Mouse (Mus musculus) midbrain, embryonic 10.5 days (tissue): ENCODE results near the gene Tnf. TPM values are rescaled to one million over a fixed set of nuclear protein-coding genes. Genes with fewer than 3 reads are reported as not detected.

ENCODE experiments used
- DNase-seq: peaks from one replicate; pipeline ENCODE4 v3.0.0-alpha.2; 2017; ENCODE audit warnings: low spot score
- H3K27ac ChIP-seq: fragments of 300-500 bp; sonication (generic); replicated peaks from 2 replicates; pipeline ENCODE4 v1.5.1; 2016; ENCODE audit warnings: mild to moderate bottlenecking
- H3K27me3 ChIP-seq: fragments of 300-500 bp; sonication (generic); 2 replicates; pipeline ENCODE4 v1.6.1; 2016; ENCODE audit warnings: low read depth, mild to moderate bottlenecking; ENCODE audit not compliant: poor library complexity, severe bottlenecking
- H3K36me3 ChIP-seq: fragments of 300-500 bp; sonication (generic); 2 replicates; pipeline ENCODE4 v1.6.1; 2016; ENCODE audit warnings: mild to moderate bottlenecking, moderate library complexity
- H3K4me1 ChIP-seq: fragments of 300-500 bp; sonication (generic); 2 replicates; pipeline ENCODE4 v1.6.1; 2016
- H3K4me3 ChIP-seq: fragments of 300-500 bp; sonication (generic); 2 replicates; pipeline ENCODE4 v1.5.1; 2016; ENCODE audit warnings: mild to moderate bottlenecking, moderate library complexity
- H3K9me3 ChIP-seq: fragments of 300-500 bp; sonication (generic); replicated peaks from 2 replicates; pipeline ENCODE4 v1.6.1; 2016; ENCODE audit warnings: mild to moderate bottlenecking
- WGBS: fragments of 180-500 bp; shearing (Covaris S2); methylation state at CpG from one replicate; pipeline ENCODE4 v1.1.7; 2016; 5-methylcytosine and 5-hydroxymethylcytosine counted together
- polyA plus RNA-seq: library from polyadenylated mRNA; unstranded; fragments of >200 nt; fragmentation: Nextera tagmentation; extraction: Ambion mirVana; gene quantifications from 2 replicates; pipeline ENCODE4 v1.2.1, GENCODE M21; 2016

Tnf gene
- polyA plus RNA-seq, 1 experiment from 2014 or later = not detected

GRCm38 (mm10) chr17:35204494-35205379, 2.9 kb upstream of the Tnf start, which contains the start of gene Lta:
Lta (minus strand) TSS chr17:35205351.
- Histone ChIP-seq H3K4me3 (no peak within 1 kb of the TSS), H3K36me3 (no peaks in the 10 kb centered on the region), H3K9me3 (no peaks in the 10 kb centered on the region), H3K27ac (no peak within 1 kb of the TSS), H3K4me1 (peaks cover 17% of the 10 kb centered on the region), H3K27me3 (peaks cover 55% of the 10 kb centered on the region)
- no peak for DNase-seq
- WGBS = 32% methylated on average over 20 of the region's 20 CpGs

DNA sequence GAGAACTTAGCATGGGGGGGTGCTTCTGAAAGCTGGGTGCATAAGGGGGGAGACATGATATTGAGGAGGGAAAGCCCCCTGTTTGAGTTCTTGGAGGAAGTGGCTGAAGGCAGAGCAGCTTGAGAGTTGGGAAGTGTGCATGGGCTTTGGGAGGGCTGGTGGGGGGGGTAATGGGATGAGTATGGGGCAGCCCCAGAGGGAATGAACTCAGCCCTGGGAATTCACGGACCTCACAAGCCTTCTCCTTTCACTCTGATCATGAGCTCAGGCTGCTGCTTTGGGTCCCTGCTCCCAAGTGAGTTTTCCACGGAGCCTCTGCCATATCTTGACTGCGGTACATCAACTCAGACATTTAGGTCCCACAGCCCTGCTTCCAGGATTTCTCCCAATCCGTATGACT, 635 bp upstream of the Tnf start:
- H3K4me1 ChIP-seq = peaks cover 12% of the 10 kb centered on the region; the same call in 1 of the 2 replicates
- no peak overlapping the region for H3K27ac ChIP-seq
- 83% methylated on average over 4 of the region's 4 CpGs for WGBS
- H3K4me3 ChIP-seq = no peak overlapping the region
- no peak for DNase-seq
- no peaks in the 10 kb centered on the region for H3K36me3 ChIP-seq
- no peaks in the 10 kb centered on the region for H3K9me3 ChIP-seq
- peaks cover 67% of the 10 kb centered on the region for H3K27me3 ChIP-seq

DNA sequence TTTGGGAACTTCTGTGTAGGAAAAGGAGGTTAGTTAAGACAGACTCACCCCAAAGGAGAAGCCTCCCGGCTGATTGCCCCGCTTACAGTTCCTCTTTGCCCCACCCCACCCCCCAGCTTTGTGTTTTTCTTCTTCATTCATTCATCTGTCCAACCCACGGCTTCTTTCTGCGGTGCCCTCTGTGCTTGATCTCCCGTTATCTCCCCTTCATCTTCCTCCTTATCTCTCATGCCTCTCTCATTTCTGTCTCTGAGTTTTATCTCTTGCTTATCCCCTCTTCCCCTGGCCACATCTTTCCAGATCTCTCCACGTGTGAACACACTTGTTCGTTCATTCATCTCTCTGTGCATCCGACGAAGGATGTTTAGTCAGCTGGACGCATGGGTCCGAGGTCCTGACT, 679 bp downstream of the Tnf start:
- Histone ChIP-seq H3K36me3 (no peaks in the 10 kb centered on the region), H3K27ac (no peak overlapping the region), H3K4me1 (peaks cover 15% of the 10 kb centered on the region), H3K9me3 (no peaks in the 10 kb centered on the region), H3K27me3 (peaks cover 80% of the 10 kb centered on the region), H3K4me3 (no peak overlapping the region)
- 76% methylated on average over 11 of the region's 11 CpGs for WGBS
- DNase-seq = no peak

GRCm38 (mm10) chr17:35200398-35200797, 1.4 kb downstream of the Tnf start:
- Histone ChIP-seq H3K9me3 (no peaks in the 10 kb centered on the region), H3K36me3 (no peaks in the 10 kb centered on the region), H3K27ac (no peak overlapping the region), H3K4me1 (peaks cover 22% of the 10 kb centered on the region), H3K27me3 (peaks cover 86% of the 10 kb centered on the region), H3K4me3 (no peak overlapping the region)
- WGBS = 84% methylated on average over 11 of the region's 11 CpGs
- DNase-seq = no peak

- DNase-seq = no peak
- WGBS = 34% methylated on average over 8 of the region's 8 CpGs
- Histone ChIP-seq H3K27me3 (peaks cover 86% of the 10 kb centered on the region), H3K4me1 (peaks cover 36% of the 10 kb centered on the region), H3K36me3 (no peaks in the 10 kb centered on the region), H3K27ac (no peak overlapping the region), H3K4me3 (no peak overlapping the region), H3K9me3 (no peaks in the 10 kb centered on the region)
Observed at GRCm38 (mm10) chr17:35198946-35199345, 2.9 kb downstream of the Tnf start.

DNA sequence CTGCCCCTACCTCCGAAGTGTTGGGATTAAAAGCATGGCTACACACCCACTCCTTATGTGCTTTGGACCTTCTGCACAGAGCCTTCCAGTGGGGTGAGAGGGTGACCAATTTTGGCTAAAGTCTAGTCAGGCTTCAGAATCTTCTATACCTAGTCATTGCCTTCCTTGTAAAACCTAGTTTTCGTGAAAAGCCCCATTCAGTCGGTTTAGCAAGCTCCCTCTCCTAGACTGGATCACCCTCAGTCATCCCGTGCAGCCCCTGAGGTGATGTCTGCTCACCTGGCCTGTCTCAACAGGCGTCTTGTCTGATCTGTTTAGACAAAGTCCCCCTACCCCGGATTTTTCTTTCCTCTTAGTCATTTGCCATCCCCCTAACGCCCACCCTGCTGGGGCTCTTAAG, 3.8 kb downstream of the Tnf start:
- H3K4me1 ChIP-seq = peaks cover 36% of the 10 kb centered on the region
- H3K4me3 ChIP-seq = no peak overlapping the region
- no peaks in the 10 kb centered on the region for H3K36me3 ChIP-seq
- DNase-seq = no peak
- H3K9me3 ChIP-seq = no peaks in the 10 kb centered on the region
- WGBS = 64% methylated on average over 7 of the region's 7 CpGs
- no peak overlapping the region for H3K27ac ChIP-seq
- H3K27me3 ChIP-seq = peaks cover 86% of the 10 kb centered on the region

GRCm38 (mm10) chr17:35197126-35197525, 4.7 kb downstream of the Tnf start:
- Histone ChIP-seq H3K9me3 (no peaks in the 10 kb centered on the region), H3K4me3 (no peak overlapping the region), H3K27me3 (peaks cover 79% of the 10 kb centered on the region), H3K36me3 (no peaks in the 10 kb centered on the region), H3K4me1 (peaks cover 36% of the 10 kb centered on the region), H3K27ac (no peak overlapping the region)
- no peak for DNase-seq
- WGBS = 36% methylated on average over 6 of the region's 6 CpGs

DNA sequence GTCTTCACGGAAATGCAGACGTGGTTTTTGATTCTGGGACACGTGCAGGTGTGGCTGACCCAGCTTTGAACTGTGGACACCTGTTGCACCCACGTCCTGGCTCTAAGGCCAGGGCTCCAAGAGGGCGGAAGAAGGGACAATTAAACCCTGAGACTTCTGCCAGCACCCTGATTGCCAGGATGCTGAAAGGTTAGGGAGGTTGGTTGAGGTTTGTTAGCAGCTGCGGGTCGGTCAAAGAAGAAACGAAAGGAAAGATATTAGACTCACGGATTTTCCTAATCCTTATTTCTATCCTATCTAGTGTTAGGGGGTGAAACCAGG, 5.5 kb downstream of the Tnf start:
- Histone ChIP-seq H3K9me3 (no peaks in the 10 kb centered on the region), H3K27ac (no peak overlapping the region), H3K27me3 (peaks cover 71% of the 10 kb centered on the region), H3K4me3 (peak overlapping the region; percentile 59), H3K36me3 (no peaks in the 10 kb centered on the region), H3K4me1 (peaks cover 29% of the 10 kb centered on the region)
- WGBS = 34% methylated on average over 9 of the region's 9 CpGs
- DNase-seq = no peak

DNA sequence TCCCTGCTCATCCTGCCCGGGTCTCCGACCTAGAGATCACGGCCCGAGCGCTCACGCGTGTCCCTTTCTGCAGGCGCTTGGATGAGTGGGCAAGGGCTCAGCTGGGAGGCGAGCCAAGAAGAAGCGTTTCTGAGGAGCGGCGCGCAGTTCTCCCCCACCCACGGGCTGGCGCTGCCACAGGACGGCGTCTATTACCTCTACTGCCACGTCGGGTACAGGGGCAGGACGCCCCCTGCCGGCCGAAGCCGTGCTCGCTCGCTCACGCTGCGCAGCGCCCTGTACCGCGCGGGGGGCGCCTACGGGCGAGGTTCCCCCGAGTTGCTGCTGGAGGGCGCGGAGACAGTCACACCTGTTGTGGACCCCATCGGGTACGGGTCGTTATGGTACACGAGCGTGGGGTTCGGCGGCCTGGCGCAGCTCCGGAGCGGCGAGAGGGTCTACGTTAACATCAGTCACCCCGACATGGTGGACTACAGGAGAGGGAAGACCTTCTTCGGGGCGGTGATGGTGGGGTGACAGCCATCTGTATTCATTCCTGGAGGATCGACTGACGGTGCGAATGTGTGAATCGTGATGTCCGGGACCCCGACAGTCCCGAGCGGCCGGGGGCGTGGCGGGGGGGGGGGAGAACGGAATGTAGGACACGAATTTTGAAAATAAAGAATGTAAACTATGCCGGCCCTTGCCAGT, 6.0 kb downstream of the Tnf start:
- Histone ChIP-seq H3K27ac (peak overlapping the region; percentile 61), H3K36me3 (no peaks in the 10 kb centered on the region), H3K9me3 (no peaks in the 10 kb centered on the region), H3K4me1 (peaks cover 29% of the 10 kb centered on the region), H3K4me3 (peak overlapping the region; percentile 59), H3K27me3 (peaks cover 66% of the 10 kb centered on the region)
- DNase-seq = peak; percentile 80
- 3% methylated on average over 66 of the region's 66 CpGs for WGBS

GRCm38 (mm10) chr17:35194844-35195630, 6.8 kb downstream of the Tnf start:
- Histone ChIP-seq H3K4me3 (peak overlapping the region; percentile 59), H3K27ac (peak overlapping the region; percentile 61), H3K9me3 (no peaks in the 10 kb centered on the region), H3K36me3 (no peaks in the 10 kb centered on the region), H3K4me1 (peaks cover 27% of the 10 kb centered on the region), H3K27me3 (peaks cover 59% of the 10 kb centered on the region)
- no peak for DNase-seq
- 44% methylated on average over 19 of the region's 19 CpGs for WGBS

GRCm38 (mm10) chr17:35193881-35194843, 7.6 kb downstream of the Tnf start, which contains the start of gene Ltb:
Ltb (plus strand) TSS chr17:35194439.
- Histone ChIP-seq H3K27me3 (peaks cover 59% of the 10 kb centered on the region), H3K9me3 (no peaks in the 10 kb centered on the region)
- 70% methylated on average over 28 of the region's 28 CpGs for WGBS

GRCm38 (mm10) chr17:35192924-35193323, 8.9 kb downstream of the Tnf start:
- no peaks in the 10 kb centered on the region for H3K9me3 ChIP-seq
- H3K4me3 ChIP-seq = no peak overlapping the region
- H3K4me1 ChIP-seq = peaks cover 26% of the 10 kb centered on the region
- H3K27me3 ChIP-seq = peaks cover 51% of the 10 kb centered on the region
- no peak overlapping the region for H3K27ac ChIP-seq
- H3K36me3 ChIP-seq = no peaks in the 10 kb centered on the region
- DNase-seq = no peak
- 87% methylated on average over 5 of the region's 5 CpGs for WGBS

More at GRCm38 (mm10) chr17:35193881-35194843, 7.6 kb downstream of the Tnf start, which contains the start of gene Ltb:
- Histone ChIP-seq H3K4me3 (peak within 1 kb of the TSS; percentile 59), H3K36me3 (no peaks in the 10 kb centered on the region), H3K4me1 (peaks cover 23% of the 10 kb centered on the region), H3K27ac (0 out of 2 replicates have a peak within 1 kb of the TSS, but pooled peaks have one; percentile 28)
- no peak for DNase-seq
